9 mouse cellular contexts compared by ENCODE assay signal in the genomic region with DNA sequence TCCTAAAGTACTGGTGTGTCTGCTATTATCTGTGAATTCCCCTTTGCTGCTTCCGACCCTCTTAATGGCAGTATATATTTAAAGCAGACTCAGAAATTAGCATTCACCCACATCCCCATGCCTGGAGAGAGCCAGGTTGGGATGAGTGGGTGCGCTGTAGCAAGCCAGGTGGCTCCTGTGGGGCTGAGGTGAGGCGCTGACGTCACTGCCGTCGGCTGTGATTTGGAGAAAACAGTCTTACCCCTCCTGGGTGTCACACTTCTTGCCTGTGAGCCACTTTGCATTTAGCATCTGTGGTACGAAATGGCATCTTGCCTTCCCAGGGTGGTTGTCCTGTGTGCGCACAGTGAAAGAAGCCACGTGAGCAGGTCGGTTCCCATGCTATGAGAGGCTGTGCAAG.
"Had no signal": no experiment of that assay in that cellular context is flagged by ENCODE, and none has a peak within 500 bp of the region (broad histone marks: within the 10 kb centered on the region; RNA-seq: fewer than 3 reads in every experiment).

No protein-coding gene starts in this region.

- DNase-seq: lung, adult 18-20 months; lung, embryonic 14.5 days; lung, postnatal 10 days; lung, postnatal 4 days; right cerebral cortex, postnatal 14 days; thymus, adult 18-20 months; thymus, postnatal 14 days; thymus, postnatal 36 days had no signal

- ATAC-seq: midbrain, embryonic 15.5 days had no signal
